Mouse (Mus musculus) cerebellum, adult (tissue): ENCODE measurements around the gene Dapk1.
A peak's percentile ranks its signal among the peaks of the same experiment; 100 is the strongest.

Experiments used
- ATAC-seq: cut with Nextera tagmentation; 2 replicates; pipeline ENCODE4 v1.9.2; 2017; ENCODE audit warnings: mild to moderate bottlenecking, moderate library complexity, mixed read lengths; ENCODE audit not compliant: insufficient number of reproducible peaks, low FRiP score, low TSS enrichment

Gene Dapk1

GRCm38 (mm10) chr13:60730587-60730986 is 128.8 kb downstream of the Dapk1 start:
- ATAC-seq, result no peak

- ATAC-seq, result no peak
Measured at GRCm38 (mm10) chr13:60731001-60731400, 129.3 kb downstream of the Dapk1 start.

- ATAC-seq, result no peak
Measured at GRCm38 (mm10) chr13:60735306-60735705, 133.6 kb downstream of the Dapk1 start.

GRCm38 (mm10) chr13:60736421-60737105 is 134.8 kb downstream of the Dapk1 start:
- ATAC-seq, result no peak

GRCm38 (mm10) chr13:60737632-60738324 is 136.0 kb downstream of the Dapk1 start:
- no peak for ATAC-seq

GRCm38 (mm10) chr13:60738429-60738828 is 136.7 kb downstream of the Dapk1 start:
- peak; percentile 71; the same call in 1 of the 2 replicates for ATAC-seq

GRCm38 (mm10) chr13:60740248-60740647 is 138.5 kb downstream of the Dapk1 start:
- ATAC-seq, result no peak

- ATAC-seq, result no peak
Measured at GRCm38 (mm10) chr13:60742611-60743010, 140.9 kb downstream of the Dapk1 start.

- no peak for ATAC-seq
Measured at GRCm38 (mm10) chr13:60743381-60744077, 141.8 kb downstream of the Dapk1 start.

GRCm38 (mm10) chr13:60744078-60744460 is 142.3 kb downstream of the Dapk1 start:
- ATAC-seq, result no peak; the same call in 1 of the 2 replicates

GRCm38 (mm10) chr13:60744736-60745135 is 143.0 kb downstream of the Dapk1 start:
- no peak for ATAC-seq

- ATAC-seq, result no peak
Measured at GRCm38 (mm10) chr13:60745358-60745757, 143.6 kb downstream of the Dapk1 start.

GRCm38 (mm10) chr13:60746271-60746670 is 144.5 kb downstream of the Dapk1 start:
- no peak for ATAC-seq

GRCm38 (mm10) chr13:60747201-60747600 is 145.5 kb downstream of the Dapk1 start:
- ATAC-seq, result no peak

GRCm38 (mm10) chr13:60748556-60748955 is 146.8 kb downstream of the Dapk1 start:
- ATAC-seq, result no peak

GRCm38 (mm10) chr13:60750930-60751329 is 149.2 kb downstream of the Dapk1 start:
- no peak for ATAC-seq

- ATAC-seq, result no peak
Measured at GRCm38 (mm10) chr13:60753216-60753615, 151.5 kb downstream of the Dapk1 start.

GRCm38 (mm10) chr13:60755251-60755650 is 153.5 kb downstream of the Dapk1 start:
- no peak for ATAC-seq

GRCm38 (mm10) chr13:60757292-60757691 is 155.5 kb downstream of the Dapk1 start:
- ATAC-seq, result no peak

- no peak for ATAC-seq
Measured at GRCm38 (mm10) chr13:60759136-60759535, 157.4 kb downstream of the Dapk1 start.

- no peak for ATAC-seq
Measured at GRCm38 (mm10) chr13:60760392-60760791, 158.6 kb downstream of the Dapk1 start.
